Mouse (Mus musculus): ENCODE measurements around the gene Shisa5. TPM values are rescaled to one million over a fixed set of nuclear protein-coding genes. Genes with fewer than 3 reads are reported as not detected.

Shisa5 gene
- polyA plus RNA-seq, 1 experiment from 2014 or later: 29.9 TPM

DNA sequence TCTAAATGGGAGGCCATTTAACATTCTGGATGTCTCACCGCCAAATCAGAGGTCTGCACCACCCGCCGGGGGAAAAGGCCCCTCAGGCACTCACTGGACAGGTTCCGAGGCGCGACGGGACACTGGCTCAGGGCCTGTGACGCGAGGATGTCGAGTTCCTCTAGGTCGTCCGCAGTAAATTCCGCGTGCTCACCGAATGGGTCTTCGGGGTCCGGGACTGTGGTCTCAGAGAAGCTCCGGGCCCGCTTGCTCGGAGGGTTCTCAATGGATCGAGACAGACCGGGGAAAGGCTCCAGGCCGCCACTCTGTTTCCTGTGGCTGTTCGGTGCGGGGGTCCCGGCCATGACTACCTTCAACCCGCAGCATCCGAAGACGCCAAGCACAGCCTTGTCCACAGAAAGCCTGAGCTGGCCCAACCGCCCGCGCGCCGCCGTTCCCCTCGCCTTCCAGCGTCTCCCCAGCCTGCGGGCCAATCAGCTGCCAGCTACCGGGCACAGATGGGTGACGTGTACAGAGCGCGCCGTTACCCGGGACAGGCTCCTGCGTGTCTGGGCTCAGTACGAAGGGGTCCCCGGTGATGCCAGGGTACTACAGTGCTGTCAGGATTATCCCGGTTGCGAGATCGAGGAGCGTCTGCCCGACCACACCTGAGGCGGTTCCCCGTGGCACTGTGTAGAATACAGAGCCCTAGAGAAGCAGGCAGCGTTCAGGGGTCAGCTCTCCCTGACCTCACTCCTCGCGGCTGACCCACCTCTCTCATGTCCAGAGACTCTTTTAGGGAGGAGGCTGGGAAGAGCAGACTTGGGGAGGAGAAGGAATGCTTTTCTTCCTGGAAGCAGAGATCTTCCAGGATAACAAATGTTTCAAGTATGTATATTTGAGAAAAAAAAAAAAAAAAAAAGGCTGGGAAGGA, 35.6 kb downstream of the Shisa5 start, which contains the start of gene Atrip:
Gene Atrip, minus strand, starts transcription at position 464 of the 913 bp plus-strand sequence.
- H3K27me3 ChIP-seq (ENCODE audit: control insufficient read depth, insufficient read depth, low read length): no peaks in the 10 kb centered on the region
- DNase-seq (ENCODE audit: low spot score, missing footprints) (peak; percentile 98), ATAC-seq (ENCODE audit: low FRiP score) (peak; percentile 99)
- WGBS: under 1% methylated on average over 57 of the region's 57 CpGs
- no peak within 1 kb of the TSS; the same call in 1 of the 2 replicates for H3K27ac ChIP-seq (ENCODE audit: low read depth, low read length)
- peak within 1 kb of the TSS; percentile 92 for H3K9ac ChIP-seq (ENCODE audit: low read length)
- H3K4me2 ChIP-seq: peak within 1 kb of the TSS; percentile 91
- H3K9me3 ChIP-seq (ENCODE audit: control insufficient read depth, low read length): no peaks in the 10 kb centered on the region
- peaks cover 13% of the 10 kb centered on the region for H3K4me1 ChIP-seq (ENCODE audit: control insufficient read depth, insufficient read depth, low read length)
- H3K36me3 ChIP-seq (ENCODE audit: control insufficient read depth, insufficient read depth, low read length): peaks cover 13% of the 10 kb centered on the region; the same call in 1 of the 2 replicates
- H3K4me3 ChIP-seq (ENCODE audit: low read depth, low read length): peak within 1 kb of the TSS; percentile 84

DNA sequence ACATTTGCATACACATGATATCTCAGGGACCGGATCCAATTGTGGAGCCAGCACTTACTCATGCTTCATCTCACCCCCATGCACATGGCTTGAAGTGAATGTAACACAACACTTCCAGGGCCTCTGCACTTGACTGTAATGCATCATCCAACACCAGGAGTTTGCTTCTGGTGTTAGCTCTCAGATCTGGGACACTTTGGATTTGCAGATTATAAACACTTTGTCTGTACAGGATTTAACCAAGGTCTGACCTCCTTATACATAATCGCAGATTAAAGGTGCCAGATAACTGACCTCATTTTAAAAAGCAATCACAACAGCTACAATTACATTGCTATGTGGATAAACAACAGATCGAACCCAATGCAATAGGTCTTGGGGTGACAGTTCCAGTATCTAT, 42.2 kb downstream of the Shisa5 start:
- peaks cover 14% of the 10 kb centered on the region for H3K4me1 ChIP-seq (ENCODE audit: control insufficient read depth, insufficient read depth, low read length)
- H3K36me3 ChIP-seq (ENCODE audit: control insufficient read depth, insufficient read depth, low read length): no peaks in the 10 kb centered on the region
- no peak for ATAC-seq (ENCODE audit: low FRiP score)
- H3K4me2 ChIP-seq: no peak overlapping the region
- 93% methylated on average over 3 of the region's 3 CpGs for WGBS
- H3K27ac ChIP-seq (ENCODE audit: low read depth, low read length): no peak overlapping the region
- H3K9ac ChIP-seq (ENCODE audit: low read length): no peak overlapping the region
- H3K27me3 ChIP-seq (ENCODE audit: control insufficient read depth, insufficient read depth, low read length): no peaks in the 10 kb centered on the region
- no peak for DNase-seq (ENCODE audit: low spot score, missing footprints)
- H3K4me3 ChIP-seq (ENCODE audit: low read depth, low read length): no peak overlapping the region
- H3K9me3 ChIP-seq (ENCODE audit: control insufficient read depth, low read length): no peaks in the 10 kb centered on the region

DNA sequence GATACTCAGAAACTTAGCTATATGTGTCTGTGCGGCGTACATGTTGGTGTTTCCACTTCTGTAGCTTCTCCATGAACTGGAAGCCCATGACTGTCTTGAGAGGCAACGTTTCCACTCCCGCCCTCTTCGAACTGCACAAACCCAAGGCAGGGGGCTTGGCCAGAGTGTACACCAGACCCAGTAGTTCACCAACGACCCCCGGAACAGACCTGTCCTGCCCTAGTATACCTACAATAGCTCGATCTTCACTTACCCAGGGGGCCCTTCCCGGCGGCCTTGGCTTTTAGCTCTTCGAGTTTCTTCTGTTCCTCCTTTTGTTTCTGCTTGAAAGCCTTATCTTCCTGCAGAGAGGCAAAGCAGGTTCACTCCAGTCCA, 43.4 kb downstream of the Shisa5 start:
- H3K4me1 ChIP-seq (ENCODE audit: control insufficient read depth, insufficient read depth, low read length): peaks cover 14% of the 10 kb centered on the region
- peak; percentile 28 for ATAC-seq (ENCODE audit: low FRiP score)
- peak overlapping the region; percentile 57 for H3K4me2 ChIP-seq
- DNase-seq (ENCODE audit: low spot score, missing footprints): no peak
- 10% methylated on average over 11 of the region's 11 CpGs for WGBS
- no peaks in the 10 kb centered on the region for H3K36me3 ChIP-seq (ENCODE audit: control insufficient read depth, insufficient read depth, low read length)
- H3K4me3 ChIP-seq (ENCODE audit: low read depth, low read length): peak overlapping the region; percentile 60
- no peaks in the 10 kb centered on the region for H3K27me3 ChIP-seq (ENCODE audit: control insufficient read depth, insufficient read depth, low read length)
- peak overlapping the region; percentile 71 for H3K9ac ChIP-seq (ENCODE audit: low read length)
- no peak overlapping the region for H3K27ac ChIP-seq (ENCODE audit: low read depth, low read length)
- H3K9me3 ChIP-seq (ENCODE audit: control insufficient read depth, low read length): no peaks in the 10 kb centered on the region

DNA sequence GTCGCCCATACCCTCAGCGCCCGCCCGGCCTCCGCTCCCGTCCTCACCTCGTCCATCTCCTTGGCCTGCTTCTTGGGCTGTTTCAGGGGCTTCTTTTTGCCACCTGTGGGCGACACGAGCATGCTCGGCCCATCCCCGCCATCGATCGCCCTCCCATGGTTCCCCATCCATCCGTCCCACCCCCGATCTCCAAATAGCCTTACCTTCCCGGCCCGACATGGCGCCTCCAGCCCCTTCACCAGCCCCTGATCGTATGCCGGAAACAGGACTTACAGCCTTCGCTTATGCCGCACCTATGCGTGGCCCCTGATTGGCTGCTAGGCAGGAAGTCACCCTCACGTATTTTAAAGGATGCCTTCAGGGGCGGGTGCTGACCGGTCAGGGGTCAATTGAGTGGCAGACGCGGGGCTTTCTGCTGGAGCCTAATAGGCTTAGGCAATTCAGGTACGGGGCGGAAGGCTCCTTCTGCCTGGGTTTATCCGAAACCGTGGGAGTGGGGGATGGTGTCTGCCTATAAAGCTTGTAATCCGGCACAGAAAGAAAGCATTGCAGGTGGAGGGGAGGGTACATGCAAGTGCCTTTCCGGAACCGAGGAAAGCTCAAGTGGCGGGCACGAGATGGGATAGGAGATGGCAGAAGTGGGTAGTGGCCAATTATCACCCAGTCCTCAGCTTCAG, 43.9 kb downstream of the Shisa5 start, which contains the start of the genes Ccdc51 and Tma7:
Gene Ccdc51, plus strand, starts transcription at position 370 of the 677 bp plus-strand sequence.
Gene Tma7, minus strand, starts transcription at position 464 of the 677 bp plus-strand sequence.
- Histone ChIP-seq H3K9ac (ENCODE audit: low read length) (peak within 1 kb of the TSS; percentile 71), H3K9me3 (ENCODE audit: control insufficient read depth, low read length) (no peaks in the 10 kb centered on the region), H3K27ac (ENCODE audit: low read depth, low read length) (no peak within 1 kb of the TSS; the same call in 1 of the 2 replicates), H3K27me3 (ENCODE audit: control insufficient read depth, insufficient read depth, low read length) (no peaks in the 10 kb centered on the region), H3K36me3 (ENCODE audit: control insufficient read depth, insufficient read depth, low read length) (no peaks in the 10 kb centered on the region), H3K4me3 (ENCODE audit: low read depth, low read length) (peak within 1 kb of the TSS; percentile 60), H3K4me1 (ENCODE audit: control insufficient read depth, insufficient read depth, low read length) (peaks cover 14% of the 10 kb centered on the region), H3K4me2 (peak within 1 kb of the TSS; percentile 57)
- DNase-seq (ENCODE audit: low spot score, missing footprints): peak; percentile 96
- under 1% methylated on average over 37 of the region's 37 CpGs for WGBS
- peak; percentile 98 for ATAC-seq (ENCODE audit: low FRiP score)

DNA sequence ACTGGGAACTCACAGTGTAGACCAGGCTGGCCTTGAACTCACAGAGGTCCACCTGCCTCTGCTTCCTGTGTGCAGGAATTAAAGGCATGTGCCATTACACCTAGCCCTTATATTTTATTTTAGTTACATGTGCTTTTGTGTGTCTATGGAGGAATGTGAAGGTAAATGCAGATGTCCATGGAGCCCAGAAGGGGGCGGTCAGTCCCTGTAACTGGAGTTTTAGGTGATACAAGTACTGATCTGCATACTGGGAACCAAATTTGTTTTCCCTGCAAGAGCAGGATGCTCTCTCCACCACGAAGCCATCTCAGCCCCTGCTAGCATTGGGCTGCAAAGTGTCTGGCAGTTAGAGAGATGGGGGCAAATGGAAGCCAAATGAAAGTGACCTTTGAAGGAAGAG, 46.6 kb downstream of the Shisa5 start:
- no peak for ATAC-seq (ENCODE audit: low FRiP score)
- Histone ChIP-seq H3K4me1 (ENCODE audit: control insufficient read depth, insufficient read depth, low read length) (peaks cover 17% of the 10 kb centered on the region), H3K9ac (ENCODE audit: low read length) (no peak overlapping the region), H3K9me3 (ENCODE audit: control insufficient read depth, low read length) (no peaks in the 10 kb centered on the region), H3K27me3 (ENCODE audit: control insufficient read depth, insufficient read depth, low read length) (no peaks in the 10 kb centered on the region), H3K27ac (ENCODE audit: low read depth, low read length) (no peak overlapping the region), H3K36me3 (ENCODE audit: control insufficient read depth, insufficient read depth, low read length) (no peaks in the 10 kb centered on the region), H3K4me3 (ENCODE audit: low read depth, low read length) (no peak overlapping the region), H3K4me2 (no peak overlapping the region)
- no peak for DNase-seq (ENCODE audit: low spot score, missing footprints)
- 24% methylated on average over 2 of the region's 2 CpGs for WGBS

DNA sequence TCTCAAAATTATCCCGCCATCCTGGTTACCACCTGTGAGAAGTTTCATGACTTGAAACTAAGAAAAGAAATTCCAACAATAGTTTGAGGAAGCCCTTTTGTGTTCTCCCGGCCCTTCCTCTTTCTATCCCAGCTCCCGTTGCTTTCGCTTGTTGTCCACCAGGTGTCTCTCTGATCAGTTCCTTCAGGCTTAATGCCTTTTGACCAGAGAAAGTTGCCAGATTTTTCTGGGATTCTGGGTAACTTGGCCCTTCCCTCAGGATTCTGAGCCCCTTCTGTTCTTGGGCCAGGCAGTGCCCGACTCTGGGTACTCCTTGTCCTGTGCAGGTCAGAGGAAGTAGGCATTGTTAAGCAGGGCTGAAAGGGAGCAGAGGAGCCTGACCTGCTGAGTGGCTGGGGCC, 49.6 kb downstream of the Shisa5 start:
- 14% methylated on average over 5 of the region's 5 CpGs for WGBS
- H3K9ac ChIP-seq (ENCODE audit: low read length): no peak overlapping the region
- no peak for ATAC-seq (ENCODE audit: low FRiP score)

DNA sequence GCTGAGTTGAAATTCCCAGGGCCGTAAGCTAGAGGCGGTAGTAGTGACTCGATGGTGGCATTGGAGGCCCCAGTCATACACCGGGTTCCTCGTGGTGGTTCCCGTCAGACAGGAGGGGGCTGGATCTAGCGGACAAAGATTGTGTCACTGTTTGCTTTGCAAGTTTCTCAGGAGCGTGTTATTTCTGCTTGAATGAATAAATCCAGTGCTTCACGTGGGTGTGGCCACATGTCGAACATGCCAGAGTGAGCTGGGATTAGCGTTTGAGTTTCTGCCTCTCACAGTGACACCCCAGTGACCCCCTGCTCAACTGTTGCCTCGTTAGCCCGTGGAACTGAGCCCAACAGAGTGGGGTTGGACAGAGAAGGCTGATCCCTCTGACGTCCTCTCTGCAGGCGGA, 52.1 kb downstream of the Shisa5 start:
- Histone ChIP-seq H3K9ac (ENCODE audit: low read length) (no peak overlapping the region), H3K4me3 (ENCODE audit: low read depth, low read length) (no peak overlapping the region), H3K27ac (ENCODE audit: low read depth, low read length) (no peak overlapping the region), H3K36me3 (ENCODE audit: control insufficient read depth, insufficient read depth, low read length) (0 out of 2 replicates have a peak, but pooled peaks cover 3% of the 10 kb centered on the region), H3K4me1 (ENCODE audit: control insufficient read depth, insufficient read depth, low read length) (peaks cover 17% of the 10 kb centered on the region), H3K4me2 (no peak overlapping the region), H3K9me3 (ENCODE audit: control insufficient read depth, low read length) (no peaks in the 10 kb centered on the region), H3K27me3 (ENCODE audit: control insufficient read depth, insufficient read depth, low read length) (no peaks in the 10 kb centered on the region)
- DNase-seq (ENCODE audit: low spot score, missing footprints): no peak
- WGBS: 50% methylated on average over 15 of the region's 15 CpGs
- ATAC-seq (ENCODE audit: low FRiP score): no peak

More for the DNA sequence above, 49.6 kb downstream of the Shisa5 start:
- Histone ChIP-seq H3K4me1 (ENCODE audit: control insufficient read depth, insufficient read depth, low read length) (peaks cover 7% of the 10 kb centered on the region), H3K4me2 (no peak overlapping the region), H3K4me3 (ENCODE audit: low read depth, low read length) (no peak overlapping the region), H3K9me3 (ENCODE audit: control insufficient read depth, low read length) (no peaks in the 10 kb centered on the region), H3K27me3 (ENCODE audit: control insufficient read depth, insufficient read depth, low read length) (no peaks in the 10 kb centered on the region), H3K36me3 (ENCODE audit: control insufficient read depth, insufficient read depth, low read length) (0 out of 2 replicates have a peak, but pooled peaks cover 3% of the 10 kb centered on the region), H3K27ac (ENCODE audit: low read depth, low read length) (no peak overlapping the region)
- DNase-seq (ENCODE audit: low spot score, missing footprints): no peak

DNA sequence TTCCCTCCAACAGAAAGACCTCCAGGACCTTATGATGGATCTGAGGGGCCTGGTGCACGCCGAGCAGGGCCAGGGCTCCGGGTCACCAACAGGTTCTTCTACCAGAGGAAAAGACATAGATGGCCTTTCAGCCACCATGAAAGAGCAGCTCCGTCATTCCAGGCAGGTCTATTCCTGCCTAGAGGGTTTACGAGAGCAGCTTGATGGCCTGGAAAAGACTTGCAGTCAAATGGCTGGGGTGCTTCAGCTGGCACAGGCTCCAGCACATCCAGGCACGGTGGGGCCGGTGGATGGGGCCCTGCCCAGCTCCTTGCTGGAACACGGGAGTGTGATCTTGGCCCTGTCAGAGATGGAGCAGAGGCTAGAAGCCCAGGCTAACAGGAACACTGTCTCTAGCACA, 53.4 kb downstream of the Shisa5 start:
- Histone ChIP-seq H3K27me3 (ENCODE audit: control insufficient read depth, insufficient read depth, low read length) (no peaks in the 10 kb centered on the region), H3K27ac (ENCODE audit: low read depth, low read length) (no peak overlapping the region), H3K9me3 (ENCODE audit: control insufficient read depth, low read length) (no peaks in the 10 kb centered on the region), H3K4me2 (no peak overlapping the region), H3K36me3 (ENCODE audit: control insufficient read depth, insufficient read depth, low read length) (0 out of 2 replicates have a peak, but pooled peaks cover 3% of the 10 kb centered on the region), H3K4me1 (ENCODE audit: control insufficient read depth, insufficient read depth, low read length) (peaks cover 17% of the 10 kb centered on the region), H3K9ac (ENCODE audit: low read length) (no peak overlapping the region), H3K4me3 (ENCODE audit: low read depth, low read length) (no peak overlapping the region)
- ATAC-seq (ENCODE audit: low FRiP score): no peak
- DNase-seq (ENCODE audit: low spot score, missing footprints): no peak
- 93% methylated on average over 8 of the region's 8 CpGs for WGBS

DNA sequence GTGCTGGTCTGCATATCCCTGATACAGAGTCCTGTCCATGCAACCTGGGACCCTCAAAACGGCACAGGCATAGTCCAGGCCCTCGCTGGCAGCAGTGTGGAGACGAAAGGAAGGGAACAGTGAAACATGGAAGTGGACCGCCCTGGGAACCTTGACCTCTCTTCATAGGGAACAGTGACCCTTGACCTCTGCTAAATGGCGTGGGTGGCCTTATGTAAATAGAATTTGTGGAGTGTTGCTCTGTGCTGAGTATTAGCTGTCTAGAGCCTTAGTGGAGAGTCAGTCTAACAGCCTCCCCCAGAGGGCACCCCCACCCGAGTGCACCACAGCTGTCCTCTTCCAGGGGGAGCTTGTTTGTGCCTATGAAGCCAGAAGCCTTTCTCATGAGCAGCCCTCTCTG, 54.4 kb downstream of the Shisa5 start:
- no peaks in the 10 kb centered on the region for H3K9me3 ChIP-seq (ENCODE audit: control insufficient read depth, low read length)
- H3K4me3 ChIP-seq (ENCODE audit: low read depth, low read length): no peak overlapping the region
- H3K9ac ChIP-seq (ENCODE audit: low read length): no peak overlapping the region
- H3K27me3 ChIP-seq (ENCODE audit: control insufficient read depth, insufficient read depth, low read length): no peaks in the 10 kb centered on the region
- peaks cover 23% of the 10 kb centered on the region for H3K4me1 ChIP-seq (ENCODE audit: control insufficient read depth, insufficient read depth, low read length)
- H3K36me3 ChIP-seq (ENCODE audit: control insufficient read depth, insufficient read depth, low read length): 0 out of 2 replicates have a peak, but pooled peaks cover 3% of the 10 kb centered on the region
- no peak overlapping the region for H3K27ac ChIP-seq (ENCODE audit: low read depth, low read length)
- WGBS: 22% methylated on average over 6 of the region's 6 CpGs
- ATAC-seq (ENCODE audit: low FRiP score) (no peak), DNase-seq (ENCODE audit: low spot score, missing footprints) (no peak)
- no peak overlapping the region for H3K4me2 ChIP-seq

Measured in midbrain, embryonic 11.5 days (tissue).